Mouse (Mus musculus): ENCODE measurements at regions not wholly inside any gene's neighbourhood (a gene's known extent, or its start where the extent isn't known, plus 50 kb on each side); places are given as distances from the start of the nearest gene placed in this dataset.

GRCm38 (mm10) chr3:131887670-131888069 is 197.4 kb upstream of the Dkk2 start:
- no peaks in the 10 kb centered on the region for H3K4me1 ChIP-seq
- no peak for ATAC-seq (ENCODE audit: borderline replicate concordance, extremely low read depth, low FRiP score, low TSS enrichment)
- H3K36me3 ChIP-seq, result no peaks in the 10 kb centered on the region
- H3K4me2 ChIP-seq, result no peak overlapping the region
- no peaks in the 10 kb centered on the region for H3K27me3 ChIP-seq
- H3K9ac ChIP-seq, result no peak overlapping the region
- H3K4me3 ChIP-seq, result no peak overlapping the region
- 82% methylated on average over 4 of the region's 4 CpGs for WGBS
- H3K27ac ChIP-seq, result no peak overlapping the region
- H3K9me3 ChIP-seq, result no peaks in the 10 kb centered on the region

GRCm38 (mm10) chr3:131891941-131892340 is 193.2 kb upstream of the Dkk2 start:
- no peak overlapping the region for H3K27ac ChIP-seq
- H3K4me3 ChIP-seq, result no peak overlapping the region
- no peak overlapping the region for H3K9ac ChIP-seq
- no peaks in the 10 kb centered on the region for H3K36me3 ChIP-seq
- WGBS, result 82% methylated on average over 7 of the region's 7 CpGs
- no peak for ATAC-seq (ENCODE audit: borderline replicate concordance, extremely low read depth, low FRiP score, low TSS enrichment)
- H3K4me2 ChIP-seq, result no peak overlapping the region
- no peaks in the 10 kb centered on the region for H3K9me3 ChIP-seq
- no peaks in the 10 kb centered on the region for H3K27me3 ChIP-seq
- no peaks in the 10 kb centered on the region for H3K4me1 ChIP-seq

- 61% methylated on average over 16 of the region's 16 CpGs for WGBS
- ATAC-seq (ENCODE audit: borderline replicate concordance, extremely low read depth, low FRiP score, low TSS enrichment), result no peak
- no peak overlapping the region for H3K4me2 ChIP-seq
- H3K36me3 ChIP-seq, result no peaks in the 10 kb centered on the region
- H3K27ac ChIP-seq, result no peak overlapping the region
- H3K4me1 ChIP-seq, result no peaks in the 10 kb centered on the region
- H3K9me3 ChIP-seq, result no peaks in the 10 kb centered on the region
- H3K9ac ChIP-seq, result no peak overlapping the region
- no peak overlapping the region for H3K4me3 ChIP-seq
- H3K27me3 ChIP-seq, result no peaks in the 10 kb centered on the region
Measured at GRCm38 (mm10) chr3:131893061-131893804, 191.9 kb upstream of the Dkk2 start.

GRCm38 (mm10) chr3:131895057-131895456 is 190.0 kb upstream of the Dkk2 start:
- no peaks in the 10 kb centered on the region for H3K36me3 ChIP-seq
- 52% methylated on average over 1 of the region's 1 CpGs for WGBS
- H3K4me2 ChIP-seq, result no peak overlapping the region
- no peak overlapping the region for H3K4me3 ChIP-seq
- no peak for ATAC-seq (ENCODE audit: borderline replicate concordance, extremely low read depth, low FRiP score, low TSS enrichment)
- no peaks in the 10 kb centered on the region for H3K4me1 ChIP-seq
- H3K27me3 ChIP-seq, result no peaks in the 10 kb centered on the region
- no peak overlapping the region for H3K9ac ChIP-seq
- H3K9me3 ChIP-seq, result no peaks in the 10 kb centered on the region
- H3K27ac ChIP-seq, result no peak overlapping the region

GRCm38 (mm10) chr3:131913534-131913933 is 171.6 kb upstream of the Dkk2 start:
- Histone ChIP-seq H3K4me2 (no peak overlapping the region), H3K27me3 (no peaks in the 10 kb centered on the region), H3K27ac (no peak overlapping the region), H3K36me3 (no peaks in the 10 kb centered on the region), H3K4me1 (no peaks in the 10 kb centered on the region), H3K9me3 (no peaks in the 10 kb centered on the region), H3K9ac (no peak overlapping the region), H3K4me3 (no peak overlapping the region)
- ATAC-seq (ENCODE audit: borderline replicate concordance, extremely low read depth, low FRiP score, low TSS enrichment), result no peak
- 81% methylated on average over 6 of the region's 6 CpGs for WGBS

- H3K9ac ChIP-seq, result no peak overlapping the region
- no peak overlapping the region for H3K4me2 ChIP-seq
Measured at GRCm38 (mm10) chr3:131914372-131914771, 170.7 kb upstream of the Dkk2 start.

GRCm38 (mm10) chr3:131914997-131915396 is 170.1 kb upstream of the Dkk2 start:
- Histone ChIP-seq H3K4me3 (no peak overlapping the region), H3K27ac (no peak overlapping the region), H3K9me3 (no peaks in the 10 kb centered on the region), H3K27me3 (no peaks in the 10 kb centered on the region), H3K4me1 (no peaks in the 10 kb centered on the region), H3K4me2 (no peak overlapping the region), H3K36me3 (no peaks in the 10 kb centered on the region), H3K9ac (no peak overlapping the region)
- WGBS, result 73% methylated on average over 7 of the region's 7 CpGs
- ATAC-seq (ENCODE audit: borderline replicate concordance, extremely low read depth, low FRiP score, low TSS enrichment), result no peak

More at GRCm38 (mm10) chr3:131914372-131914771, 170.7 kb upstream of the Dkk2 start:
- no peak overlapping the region for H3K4me3 ChIP-seq
- no peaks in the 10 kb centered on the region for H3K9me3 ChIP-seq
- H3K36me3 ChIP-seq, result no peaks in the 10 kb centered on the region
- no peaks in the 10 kb centered on the region for H3K4me1 ChIP-seq
- ATAC-seq (ENCODE audit: borderline replicate concordance, extremely low read depth, low FRiP score, low TSS enrichment), result no peak
- H3K27ac ChIP-seq, result no peak overlapping the region
- H3K27me3 ChIP-seq, result no peaks in the 10 kb centered on the region
- WGBS, result 63% methylated on average over 3 of the region's 3 CpGs

- Histone ChIP-seq H3K4me3 (no peak overlapping the region), H3K9me3 (no peaks in the 10 kb centered on the region), H3K9ac (no peak overlapping the region), H3K27me3 (no peaks in the 10 kb centered on the region), H3K4me1 (no peaks in the 10 kb centered on the region), H3K27ac (no peak overlapping the region), H3K4me2 (no peak overlapping the region), H3K36me3 (no peaks in the 10 kb centered on the region)
- ATAC-seq (ENCODE audit: borderline replicate concordance, extremely low read depth, low FRiP score, low TSS enrichment), result no peak
- 78% methylated on average over 13 of the region's 13 CpGs for WGBS
Measured at GRCm38 (mm10) chr3:131917734-131918534, 167.2 kb upstream of the Dkk2 start.

GRCm38 (mm10) chr3:131919476-131919875 is 165.6 kb upstream of the Dkk2 start:
- Histone ChIP-seq H3K27ac (no peak overlapping the region), H3K9ac (no peak overlapping the region), H3K4me2 (no peak overlapping the region), H3K4me1 (no peaks in the 10 kb centered on the region), H3K36me3 (no peaks in the 10 kb centered on the region), H3K9me3 (no peaks in the 10 kb centered on the region), H3K27me3 (no peaks in the 10 kb centered on the region), H3K4me3 (no peak overlapping the region)
- WGBS, result 57% methylated on average over 12 of the region's 12 CpGs
- ATAC-seq (ENCODE audit: borderline replicate concordance, extremely low read depth, low FRiP score, low TSS enrichment), result no peak

GRCm38 (mm10) chr3:131921161-131921560 is 163.9 kb upstream of the Dkk2 start:
- no peaks in the 10 kb centered on the region for H3K36me3 ChIP-seq
- H3K4me1 ChIP-seq, result no peaks in the 10 kb centered on the region
- H3K4me2 ChIP-seq, result no peak overlapping the region
- H3K4me3 ChIP-seq, result no peak overlapping the region
- WGBS, result 74% methylated on average over 6 of the region's 6 CpGs
- H3K27ac ChIP-seq, result no peak overlapping the region
- no peak for ATAC-seq (ENCODE audit: borderline replicate concordance, extremely low read depth, low FRiP score, low TSS enrichment)
- H3K9ac ChIP-seq, result no peak overlapping the region
- H3K9me3 ChIP-seq, result no peaks in the 10 kb centered on the region
- no peaks in the 10 kb centered on the region for H3K27me3 ChIP-seq

- H3K27ac ChIP-seq, result no peak overlapping the region
- no peaks in the 10 kb centered on the region for H3K27me3 ChIP-seq
- H3K4me1 ChIP-seq, result no peaks in the 10 kb centered on the region
- H3K9me3 ChIP-seq, result no peaks in the 10 kb centered on the region
- H3K9ac ChIP-seq, result no peak overlapping the region
- WGBS, result 40% methylated on average over 1 of the region's 1 CpGs
- no peak for ATAC-seq (ENCODE audit: borderline replicate concordance, extremely low read depth, low FRiP score, low TSS enrichment)
- H3K4me3 ChIP-seq, result no peak overlapping the region
- H3K36me3 ChIP-seq, result no peaks in the 10 kb centered on the region
- H3K4me2 ChIP-seq, result no peak overlapping the region
Measured at GRCm38 (mm10) chr3:131922733-131923132, 162.4 kb upstream of the Dkk2 start.

GRCm38 (mm10) chr3:131940896-131941295 is 144.2 kb upstream of the Dkk2 start:
- no peak for ATAC-seq (ENCODE audit: borderline replicate concordance, extremely low read depth, low FRiP score, low TSS enrichment)
- H3K36me3 ChIP-seq, result no peaks in the 10 kb centered on the region
- no peak overlapping the region for H3K27ac ChIP-seq
- H3K9me3 ChIP-seq, result no peaks in the 10 kb centered on the region
- H3K4me2 ChIP-seq, result no peak overlapping the region
- H3K27me3 ChIP-seq, result no peaks in the 10 kb centered on the region
- no peak overlapping the region for H3K9ac ChIP-seq
- H3K4me3 ChIP-seq, result no peak overlapping the region
- 87% methylated on average over 7 of the region's 7 CpGs for WGBS
- H3K4me1 ChIP-seq, result 0 out of 2 replicates have a peak, but pooled peaks cover 4% of the 10 kb centered on the region
